ENCODE assay signal across 27 mouse cellular contexts in genomic region chr14:120642591-120642990, GRCm38 (mm10).
"Had no signal": no experiment of that assay in that cellular context is flagged by ENCODE, and none has a peak within 500 bp of the region (broad histone marks: within the 10 kb centered on the region; RNA-seq: fewer than 3 reads in every experiment).

No protein-coding gene starts in this region.

- H3K4me1 ChIP-seq: hindbrain, embryonic 10.5 days; hindbrain, embryonic 12.5 days; limb, embryonic 10.5 days; limb, embryonic 12.5 days; liver, embryonic 13.5 days; liver, embryonic 15.5 days had no signal

- DNase-seq: gastrocnemius, adult 2 months; gastrocnemius, postnatal 10 days; gastrocnemius, postnatal 25 days; heart, adult 18-20 months; heart, postnatal 10 days; heart, postnatal 4 days; kidney, adult 18-20 months; kidney, adult 8-10 months; kidney, postnatal 10 days; kidney, postnatal 25 days; kidney, postnatal 4 days; liver; liver, embryonic 13.5 days had no signal

- H3K4me2 ChIP-seq: heart, embryonic 12.5 days; hindbrain, embryonic 12.5 days; hindbrain, embryonic 14.5 days; limb, embryonic 12.5 days; liver, embryonic 11.5 days; liver, embryonic 13.5 days; liver, embryonic 15.5 days had no signal

- H3K4me3 ChIP-seq: gastrocnemius, adult 2 months; heart, embryonic 10.5 days; heart, embryonic 12.5 days; hindbrain, embryonic 10.5 days; hindbrain, embryonic 12.5 days; layer of hippocampus, adult 2 months; left cerebral cortex, adult 2 months; limb, embryonic 10.5 days; limb, embryonic 12.5 days; liver, embryonic 13.5 days; liver, embryonic 15.5 days had no signal

- ATAC-seq: hindbrain, embryonic 16.5 days; inflammation-experienced regulatory T-cells, adult 6 months; intestine, embryonic 16.5 days had no signal

- H3K27me3 ChIP-seq: heart, embryonic 12.5 days; hindbrain, embryonic 12.5 days; limb, embryonic 12.5 days; liver, embryonic 13.5 days; liver, embryonic 15.5 days had no signal

- H3K36me3 ChIP-seq: heart, embryonic 10.5 days; heart, embryonic 12.5 days; hindbrain, embryonic 10.5 days; hindbrain, embryonic 12.5 days; limb, embryonic 10.5 days; limb, embryonic 12.5 days; liver, embryonic 13.5 days; liver, embryonic 15.5 days had no signal

- H3K9ac ChIP-seq: heart, embryonic 12.5 days; hindbrain, embryonic 12.5 days; hindbrain, embryonic 14.5 days; limb, embryonic 12.5 days; liver, embryonic 13.5 days; liver, embryonic 15.5 days had no signal

- H3K27ac ChIP-seq: gastrocnemius, adult 2 months; heart, embryonic 10.5 days; hindbrain, embryonic 10.5 days; hindbrain, embryonic 12.5 days; hindbrain, embryonic 14.5 days; layer of hippocampus, adult 2 months; left cerebral cortex, adult 2 months; limb, embryonic 10.5 days; limb, embryonic 12.5 days; liver, embryonic 13.5 days; liver, embryonic 15.5 days had no signal

- H3K9me3 ChIP-seq: heart, embryonic 10.5 days; heart, embryonic 12.5 days; hindbrain, embryonic 10.5 days; hindbrain, embryonic 12.5 days; limb, embryonic 10.5 days; limb, embryonic 12.5 days; liver, embryonic 13.5 days; liver, embryonic 15.5 days had no signal
